Mouse (Mus musculus): ENCODE data around the gene 1700013G24Rik. TPM values are rescaled to one million over a fixed set of nuclear protein-coding genes. Genes with fewer than 3 reads are reported as not detected.

1700013G24Rik gene
- polyA plus RNA-seq, 1 experiment from 2014 or later, result not detected

DNA sequence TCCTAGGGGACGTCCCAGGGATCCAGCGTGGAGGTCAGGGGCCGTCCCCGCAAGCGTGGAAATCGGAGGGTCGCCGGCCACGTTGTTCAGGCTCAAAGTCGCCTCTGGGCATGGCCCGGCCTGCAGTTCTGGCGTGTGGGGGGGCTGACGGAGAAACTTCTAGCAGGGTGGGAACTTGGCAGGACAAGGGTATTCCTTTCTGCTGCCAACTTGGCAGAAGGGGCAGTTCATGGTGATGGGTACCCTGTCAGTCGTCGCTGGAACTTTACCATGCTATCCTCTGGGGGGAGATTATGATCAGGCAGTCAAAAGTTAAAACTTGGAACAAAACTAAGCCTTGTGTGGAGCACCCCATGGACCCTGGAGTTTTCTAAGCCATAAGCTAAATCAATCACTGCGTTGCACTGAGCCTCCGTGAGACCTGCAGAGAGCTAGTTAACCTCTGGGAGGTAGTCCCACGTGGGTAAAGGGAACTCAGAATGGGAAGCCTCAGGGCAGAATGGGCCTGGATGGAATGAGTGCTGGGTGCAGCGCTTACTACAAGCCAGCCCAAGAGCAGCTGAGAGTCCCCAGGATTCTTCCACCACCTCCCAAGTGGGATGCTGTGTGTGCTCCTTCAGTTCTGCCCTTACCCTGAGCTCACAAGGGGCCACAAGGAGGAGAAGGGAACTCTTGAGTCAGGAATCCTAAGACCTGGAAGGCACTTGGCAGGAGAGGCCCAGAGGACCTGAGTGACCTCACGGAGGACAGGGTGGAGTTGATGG is 16.2 kb downstream of the 1700013G24Rik start:
- Histone ChIP-seq H3K27ac (peak overlapping the region; percentile 87), H3K4me3 (replicated peaks; ENCODE audit: low read depth, low read length) (peak overlapping the region; percentile 85), H3K4me2 (ENCODE audit: low read length) (peak overlapping the region; percentile 96), H3K9me3 (replicated peaks; ENCODE audit: low read length) (no peaks in the 10 kb centered on the region), H3K36me3 (ENCODE audit: insufficient read depth, low read length) (no peaks in the 10 kb centered on the region), H3K9ac (ENCODE audit: low read depth, low read length) (peak overlapping the region; percentile 88), H3K27me3 (ENCODE audit: insufficient read depth, low read length) (no peaks in the 10 kb centered on the region), H3K4me1 (replicated peaks; ENCODE audit: insufficient read depth, low read length) (peaks cover 43% of the 10 kb centered on the region)
- ATAC-seq (replicated peaks; ENCODE audit: low FRiP score, low read depth) (no peak; the same call in none of the 2 replicates), DNase-seq (ENCODE audit: low spot score) (peak; percentile 49)
- WGBS, result 2% methylated on average over 20 of the region's 20 CpGs
- TF ChIP-seq CTCF (IDR thresholded peaks at IDR 0.05; ENCODE audit: low read depth), result no peak

DNA sequence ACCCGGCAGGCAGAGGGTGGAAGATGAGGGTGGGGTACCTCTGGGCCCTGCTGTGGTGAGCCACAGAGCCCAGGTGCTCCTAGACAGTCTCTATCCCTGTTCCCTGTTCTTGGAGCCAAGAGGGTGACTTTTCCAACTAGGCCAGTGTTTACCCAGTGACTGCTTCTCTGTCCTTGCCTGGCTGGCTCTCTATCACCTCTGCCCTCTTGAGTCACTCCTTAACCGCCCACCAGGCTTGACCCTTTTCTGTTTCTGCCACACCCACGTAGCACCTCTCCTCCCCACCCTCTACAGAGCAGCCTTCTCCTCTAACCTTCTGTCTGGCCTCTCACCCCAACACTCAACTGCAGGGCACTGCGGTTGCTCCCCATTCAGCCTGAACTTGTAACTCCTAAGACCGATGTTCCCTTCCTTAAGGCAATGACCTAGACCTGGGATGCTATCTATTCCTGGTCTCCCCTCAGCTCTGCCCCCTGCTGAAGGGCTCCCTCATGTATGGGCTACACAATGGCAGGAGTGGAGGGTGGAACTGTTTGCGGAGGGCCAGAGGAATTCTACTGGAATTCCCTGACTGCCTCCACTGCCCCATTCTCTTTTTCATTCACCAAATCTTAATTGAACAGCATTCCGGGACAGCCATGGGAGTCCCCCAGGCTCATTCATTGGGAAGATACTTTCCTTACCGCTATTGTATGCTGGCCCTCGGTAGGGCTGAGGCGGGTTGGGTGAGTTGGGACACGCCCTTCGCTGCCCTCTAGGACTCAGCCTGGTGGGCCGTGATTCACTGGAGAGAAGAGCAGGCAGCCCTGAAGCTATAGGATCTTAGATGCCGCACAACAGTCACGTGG is 17.0 kb downstream of the 1700013G24Rik start:
- WGBS, result 33% methylated on average over 15 of the region's 15 CpGs
- ATAC-seq (replicated peaks; ENCODE audit: low FRiP score, low read depth), result no peak
- Histone ChIP-seq H3K4me2 (ENCODE audit: low read length) (peak overlapping the region; percentile 96), H3K9ac (ENCODE audit: low read depth, low read length) (peak overlapping the region; percentile 88), H3K4me3 (replicated peaks; ENCODE audit: low read depth, low read length) (peak overlapping the region; percentile 85), H3K9me3 (replicated peaks; ENCODE audit: low read length) (no peaks in the 10 kb centered on the region), H3K4me1 (replicated peaks; ENCODE audit: insufficient read depth, low read length) (peaks cover 42% of the 10 kb centered on the region), H3K27me3 (ENCODE audit: insufficient read depth, low read length) (no peaks in the 10 kb centered on the region), H3K36me3 (ENCODE audit: insufficient read depth, low read length) (no peaks in the 10 kb centered on the region), H3K27ac (peak overlapping the region; percentile 87)
- peak; percentile 40 for DNase-seq (ENCODE audit: low spot score)
- TF ChIP-seq CTCF (IDR thresholded peaks at IDR 0.05; ENCODE audit: low read depth), result peak; percentile 27; the same call in 1 of the 2 replicates

DNA sequence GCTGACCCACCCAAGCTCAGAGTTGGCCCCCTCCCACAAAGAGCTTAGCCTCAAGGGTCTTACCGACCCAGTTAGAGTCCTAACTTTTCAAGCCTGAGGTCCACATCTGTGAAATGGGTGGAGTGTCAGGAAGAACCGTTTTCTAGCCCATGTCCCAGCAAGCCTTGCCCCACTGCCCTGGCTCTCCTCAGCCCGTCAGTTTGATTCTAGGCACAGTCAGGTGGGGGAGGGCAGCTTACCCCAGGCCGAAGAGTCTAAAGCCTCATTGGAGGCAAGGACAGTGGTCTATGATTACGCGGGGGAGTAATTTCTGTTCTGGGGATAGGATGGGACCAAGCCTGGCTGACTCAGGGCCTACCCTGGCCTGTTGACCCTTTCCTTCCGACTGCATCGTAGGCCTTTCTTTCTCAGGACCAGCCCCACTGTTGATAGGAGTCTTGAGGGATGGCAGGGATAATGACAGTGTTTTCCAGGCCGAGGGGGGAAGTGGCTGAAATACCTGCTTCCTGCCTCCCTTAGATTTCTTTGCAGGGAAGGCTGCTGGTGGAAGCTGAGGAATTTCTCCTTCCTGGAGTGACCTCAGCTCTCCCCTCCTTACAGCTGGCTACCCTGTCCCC is 17.7 kb downstream of the 1700013G24Rik start:
- H3K9ac ChIP-seq (ENCODE audit: low read depth, low read length), result peak overlapping the region; percentile 88; the same call in 1 of the 2 replicates
- peaks cover 47% of the 10 kb centered on the region for H3K4me1 ChIP-seq (replicated peaks; ENCODE audit: insufficient read depth, low read length)
- no peaks in the 10 kb centered on the region for H3K36me3 ChIP-seq (ENCODE audit: insufficient read depth, low read length)
- peak overlapping the region; percentile 87 for H3K27ac ChIP-seq
- H3K4me2 ChIP-seq (ENCODE audit: low read length), result peak overlapping the region; percentile 96
- no peaks in the 10 kb centered on the region for H3K9me3 ChIP-seq (replicated peaks; ENCODE audit: low read length)
- H3K4me3 ChIP-seq (replicated peaks; ENCODE audit: low read depth, low read length), result peak overlapping the region; percentile 85
- TF ChIP-seq CTCF (IDR thresholded peaks at IDR 0.05; ENCODE audit: low read depth), result no peak
- ATAC-seq (replicated peaks; ENCODE audit: low FRiP score, low read depth), result no peak
- H3K27me3 ChIP-seq (ENCODE audit: insufficient read depth, low read length), result no peaks in the 10 kb centered on the region
- WGBS, result 31% methylated on average over 9 of the region's 9 CpGs
- DNase-seq (ENCODE audit: low spot score), result peak; percentile 61

DNA sequence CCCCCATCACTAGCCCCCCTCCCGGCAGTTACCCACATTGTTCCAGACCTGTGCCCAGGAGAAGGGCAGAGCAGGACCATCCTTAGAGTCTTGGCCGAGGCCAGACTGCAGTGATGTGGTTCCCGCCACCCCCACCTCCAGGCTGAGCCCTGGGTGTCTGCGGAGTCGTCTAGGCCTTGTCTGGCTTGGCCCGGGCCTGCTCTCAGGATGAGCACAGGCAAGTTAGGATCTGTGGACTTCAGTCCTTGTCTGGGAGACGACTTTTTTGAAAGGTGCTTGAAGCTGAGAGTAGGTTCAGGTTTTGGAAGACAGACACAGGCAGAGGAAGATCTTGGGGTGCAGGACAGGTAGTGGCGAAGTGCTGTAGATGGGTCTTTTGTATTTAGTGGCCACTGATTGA is 18.2 kb downstream of the 1700013G24Rik start:
- TF ChIP-seq CTCF (IDR thresholded peaks at IDR 0.05; ENCODE audit: low read depth), result no peak
- Histone ChIP-seq H3K4me2 (ENCODE audit: low read length) (peak overlapping the region; percentile 96), H3K36me3 (ENCODE audit: insufficient read depth, low read length) (no peaks in the 10 kb centered on the region), H3K27ac (peak overlapping the region; percentile 87), H3K4me3 (replicated peaks; ENCODE audit: low read depth, low read length) (peak overlapping the region; percentile 85), H3K9me3 (replicated peaks; ENCODE audit: low read length) (no peaks in the 10 kb centered on the region), H3K4me1 (replicated peaks; ENCODE audit: insufficient read depth, low read length) (peaks cover 52% of the 10 kb centered on the region), H3K9ac (ENCODE audit: low read depth, low read length) (0 out of 2 replicates have a peak overlapping the region, but pooled peaks have one; percentile 8), H3K27me3 (ENCODE audit: insufficient read depth, low read length) (no peaks in the 10 kb centered on the region)
- no peak for DNase-seq (ENCODE audit: low spot score)
- WGBS, result 38% methylated on average over 8 of the region's 8 CpGs
- no peak for ATAC-seq (replicated peaks; ENCODE audit: low FRiP score, low read depth)

DNA sequence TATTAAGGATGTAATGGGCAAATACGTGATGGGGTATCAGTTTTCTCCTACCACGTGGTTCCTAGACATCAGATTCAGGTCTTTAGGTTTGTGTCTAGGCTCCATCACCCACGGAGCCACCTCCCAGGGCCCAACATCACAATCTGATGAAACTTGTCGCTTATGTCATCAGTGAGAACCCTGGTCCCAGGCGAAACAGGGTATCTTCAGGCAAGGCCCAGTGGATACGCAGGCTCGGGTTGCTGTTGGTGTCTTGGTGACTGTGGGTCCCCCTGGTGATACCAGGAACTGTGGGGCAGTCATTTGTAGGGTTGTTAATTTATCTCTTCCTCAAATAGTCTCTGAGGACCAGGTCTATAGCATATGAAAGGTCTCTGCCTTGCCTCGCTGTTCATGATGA is 20.2 kb downstream of the 1700013G24Rik start:
- 67% methylated on average over 8 of the region's 8 CpGs for WGBS
- Histone ChIP-seq H3K36me3 (ENCODE audit: insufficient read depth, low read length) (no peaks in the 10 kb centered on the region), H3K4me2 (ENCODE audit: low read length) (peak overlapping the region; percentile 21; the same call in 1 of the 2 replicates), H3K9ac (ENCODE audit: low read depth, low read length) (no peak overlapping the region; the same call in 1 of the 2 replicates), H3K4me3 (replicated peaks; ENCODE audit: low read depth, low read length) (no peak overlapping the region), H3K9me3 (replicated peaks; ENCODE audit: low read length) (no peaks in the 10 kb centered on the region), H3K27me3 (ENCODE audit: insufficient read depth, low read length) (no peaks in the 10 kb centered on the region), H3K27ac (no peak overlapping the region), H3K4me1 (replicated peaks; ENCODE audit: insufficient read depth, low read length) (peaks cover 65% of the 10 kb centered on the region)
- ATAC-seq (replicated peaks; ENCODE audit: low FRiP score, low read depth), result no peak
- no peak for TF ChIP-seq CTCF (IDR thresholded peaks at IDR 0.05; ENCODE audit: low read depth)
- DNase-seq (ENCODE audit: low spot score), result no peak
